Mouse (Mus musculus) layer of hippocampus, postnatal 10 days (tissue): ENCODE data around the gene Ces2h. TPM values are rescaled to one million over a fixed set of nuclear protein-coding genes. Genes with fewer than 3 reads are reported as not detected.

ENCODE experiments used
- total RNA-seq, 2 experiments: library from RNA; stranded (reverse); gene quantifications; 2 replicates each; pipeline ENCODE4 v1.2.3; 2021

Gene Ces2h
- total RNA-seq, 2 experiments from 2014 or later = not detected

Other genes starting within 250 kb of the Ces2h start
- under 1 TPM; 0.31 to 0.53 TPM for gene Ces2b, start 169.3 kb upstream of the Ces2h start, total RNA-seq
- not detected for gene Ces2c, start 153.8 kb upstream of the Ces2h start, total RNA-seq
- gene Ces2e, start 74.6 kb upstream of the Ces2h start, total RNA-seq = under 1 TPM in 1 of 2 experiments, not detected in 1; 0.16 TPM
- gene Ces2f, start 53.5 kb upstream of the Ces2h start, total RNA-seq = not detected
- under 1 TPM; 0.16 to 0.21 TPM for gene Ces2g, start 39.1 kb upstream of the Ces2h start, total RNA-seq
- gene Ces3a, start 47.7 kb downstream of the Ces2h start, total RNA-seq = not detected
- gene Ces3b, start 82.9 kb downstream of the Ces2h start, total RNA-seq = not detected
- gene Ces4a, start 130.9 kb downstream of the Ces2h start, total RNA-seq = not detected
- gene Cbfb, start 169.8 kb downstream of the Ces2h start, total RNA-seq = 10 to 100 TPM; 32.1 to 35.7 TPM
- gene D230025D16Rik, start 224.3 kb downstream of the Ces2h start, total RNA-seq = 10 to 100 TPM; 24.5 to 26.6 TPM